Mouse (Mus musculus): Measurements from ENCODE around the gene Nup107. TPM values are rescaled to one million over a fixed set of nuclear protein-coding genes. Genes with fewer than 3 reads are reported as not detected.

Nup107 gene
- polyA plus RNA-seq (2014; fragmentation: Nextera tagmentation; extraction: Ambion mirVana) = 101 and 104 TPM in 2 replicates

DNA sequence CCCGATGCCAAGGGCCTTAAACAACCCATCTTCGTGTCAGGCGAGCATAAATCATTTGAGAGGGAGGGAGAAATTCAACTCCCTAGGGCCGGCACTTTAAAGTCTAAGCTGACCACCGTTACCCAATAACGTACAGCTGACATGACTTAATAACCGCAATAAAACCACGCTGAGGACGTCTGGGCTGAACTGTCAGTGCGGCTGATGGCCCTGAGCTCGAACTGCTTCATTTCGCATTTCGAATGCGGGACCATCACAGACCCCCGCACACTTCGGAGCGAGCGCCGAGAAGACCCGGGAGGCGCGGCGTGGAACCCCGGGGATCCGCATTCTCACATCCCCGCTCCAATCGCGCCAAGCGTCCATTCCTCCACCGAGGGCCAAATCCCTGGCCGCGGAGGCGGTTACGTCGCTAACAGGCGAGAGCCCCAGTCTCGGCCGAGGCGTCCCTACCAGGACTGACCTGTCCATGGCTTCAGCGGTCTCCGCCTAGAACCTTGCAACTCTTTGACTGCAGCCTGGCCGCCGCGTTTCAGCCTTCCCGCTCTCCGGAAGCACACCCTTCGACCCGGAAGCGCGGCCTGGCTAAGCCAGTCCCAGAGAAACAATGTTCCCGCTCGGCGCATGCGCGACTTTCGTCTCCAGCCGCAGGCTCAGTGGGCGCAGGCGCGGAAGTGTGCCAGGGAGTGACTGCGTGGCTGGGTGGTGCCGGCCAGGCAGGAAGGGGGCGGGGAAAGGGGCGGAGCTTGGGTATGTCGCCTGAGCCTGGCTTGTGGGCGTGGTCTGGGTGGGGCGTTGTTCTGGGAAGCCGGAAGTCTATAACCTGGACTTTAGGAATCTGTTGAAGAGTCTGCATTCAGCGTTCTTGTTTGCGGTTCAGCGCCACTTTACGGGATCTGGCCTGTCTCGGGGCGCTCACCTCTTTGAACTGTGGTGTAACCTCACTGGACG, at the start of gene Nup107:
Gene Nup107, minus strand, starts transcription at position 565 of the 951 bp plus-strand sequence.
- ATAC-seq (replicated peaks; ENCODE audit: low FRiP score) (peak; percentile 99), DNase-seq (ENCODE audit: low spot score) (peak; percentile 100)
- Histone ChIP-seq H3K4me1 (replicated peaks; ENCODE audit: control insufficient read depth, insufficient read depth, low read length) (peaks cover 6% of the 10 kb centered on the region; the same call in 1 of the 2 replicates), H3K9me3 (ENCODE audit: control insufficient read depth, low read length) (no peaks in the 10 kb centered on the region; the same call in 1 of the 2 replicates), H3K27me3 (ENCODE audit: control insufficient read depth, insufficient read depth, low read length) (no peaks in the 10 kb centered on the region), H3K4me2 (ENCODE audit: low read depth, low read length, severe bottlenecking) (peak within 1 kb of the TSS; percentile 69), H3K36me3 (ENCODE audit: control insufficient read depth, insufficient read depth, low read length) (no peaks in the 10 kb centered on the region; the same call in 1 of the 2 replicates), H3K27ac (ENCODE audit: low read depth, low read length) (peak within 1 kb of the TSS; percentile 46; the same call in 1 of the 2 replicates), H3K9ac (ENCODE audit: low read length) (peak within 1 kb of the TSS; percentile 88), H3K4me3 (ENCODE audit: low read depth, low read length) (peak within 1 kb of the TSS; percentile 88)
- WGBS = under 1% methylated on average over 75 of the region's 75 CpGs

DNA sequence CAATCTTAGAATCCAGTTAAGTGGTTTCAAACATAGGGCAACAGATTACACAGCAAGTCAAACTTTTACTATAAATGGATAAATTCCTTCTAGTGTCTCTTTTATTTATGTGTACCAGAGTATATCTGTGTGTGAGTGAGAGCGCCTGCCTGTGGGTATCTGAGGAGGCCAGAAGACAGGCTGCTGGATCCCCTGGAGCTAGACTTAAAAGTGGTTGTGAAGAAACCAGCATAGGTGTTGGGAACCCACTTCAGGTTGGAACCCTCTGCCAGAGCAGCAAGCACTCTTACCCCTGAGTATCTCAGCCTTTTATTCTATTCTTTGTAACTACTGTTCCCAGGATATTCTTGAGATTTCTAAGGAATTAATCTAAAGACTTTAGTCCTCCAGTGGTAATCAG, 49.3 kb upstream of the Nup107 start:
- ATAC-seq (replicated peaks; ENCODE audit: low FRiP score) (no peak), DNase-seq (ENCODE audit: low spot score) (no peak)
- no peaks in the 10 kb centered on the region for H3K27me3 ChIP-seq (ENCODE audit: control insufficient read depth, insufficient read depth, low read length)
- WGBS = 93% methylated on average over 1 of the region's 1 CpGs
- H3K4me3 ChIP-seq (ENCODE audit: low read depth, low read length) = no peak overlapping the region
- H3K9me3 ChIP-seq (ENCODE audit: control insufficient read depth, low read length) = no peaks in the 10 kb centered on the region
- H3K4me1 ChIP-seq (replicated peaks; ENCODE audit: control insufficient read depth, insufficient read depth, low read length) = no peaks in the 10 kb centered on the region; the same call in 1 of the 2 replicates
- no peak overlapping the region for H3K4me2 ChIP-seq (ENCODE audit: low read depth, low read length, severe bottlenecking)
- H3K36me3 ChIP-seq (ENCODE audit: control insufficient read depth, insufficient read depth, low read length) = no peaks in the 10 kb centered on the region
- H3K9ac ChIP-seq (ENCODE audit: low read length) = no peak overlapping the region
- no peak overlapping the region for H3K27ac ChIP-seq (ENCODE audit: low read depth, low read length)

DNA sequence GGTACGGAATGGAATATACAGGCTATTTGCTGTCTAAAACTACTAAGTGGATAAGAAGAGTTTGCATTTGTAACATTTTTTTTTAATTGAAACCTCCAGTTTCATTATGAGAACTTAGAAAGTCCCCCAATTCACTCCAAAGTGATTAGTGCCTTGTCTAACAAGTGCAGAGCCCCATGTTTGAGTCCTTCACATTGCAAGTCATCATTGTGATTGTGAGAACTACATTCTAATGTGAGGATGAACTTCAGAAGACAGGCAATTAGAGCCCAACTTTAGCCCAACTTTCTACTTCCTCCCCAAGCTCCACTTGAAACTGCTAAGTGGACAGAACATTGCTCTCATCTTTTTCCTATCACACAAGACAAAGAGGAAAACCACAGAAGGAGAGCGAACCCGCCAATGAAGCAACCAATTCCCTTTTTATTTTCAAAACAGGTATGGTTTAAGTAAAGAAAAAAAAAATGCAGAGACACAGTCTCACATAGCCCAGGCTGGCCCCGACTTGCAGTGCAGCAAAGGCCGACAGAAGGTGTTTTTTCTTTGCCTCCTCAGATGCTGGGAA, 48.0 kb upstream of the Nup107 start:
- WGBS = 89% methylated on average over 5 of the region's 5 CpGs
- H3K4me3 ChIP-seq (ENCODE audit: low read depth, low read length) = no peak overlapping the region
- ATAC-seq (replicated peaks; ENCODE audit: low FRiP score) = no peak
- H3K27me3 ChIP-seq (ENCODE audit: control insufficient read depth, insufficient read depth, low read length) = no peaks in the 10 kb centered on the region
- no peak for DNase-seq (ENCODE audit: low spot score)
- no peak overlapping the region for H3K9ac ChIP-seq (ENCODE audit: low read length)
- H3K4me1 ChIP-seq (replicated peaks; ENCODE audit: control insufficient read depth, insufficient read depth, low read length) = no peaks in the 10 kb centered on the region
- H3K36me3 ChIP-seq (ENCODE audit: control insufficient read depth, insufficient read depth, low read length) = no peaks in the 10 kb centered on the region
- no peak overlapping the region for H3K4me2 ChIP-seq (ENCODE audit: low read depth, low read length, severe bottlenecking)
- H3K9me3 ChIP-seq (ENCODE audit: control insufficient read depth, low read length) = no peaks in the 10 kb centered on the region
- no peak overlapping the region for H3K27ac ChIP-seq (ENCODE audit: low read depth, low read length)

DNA sequence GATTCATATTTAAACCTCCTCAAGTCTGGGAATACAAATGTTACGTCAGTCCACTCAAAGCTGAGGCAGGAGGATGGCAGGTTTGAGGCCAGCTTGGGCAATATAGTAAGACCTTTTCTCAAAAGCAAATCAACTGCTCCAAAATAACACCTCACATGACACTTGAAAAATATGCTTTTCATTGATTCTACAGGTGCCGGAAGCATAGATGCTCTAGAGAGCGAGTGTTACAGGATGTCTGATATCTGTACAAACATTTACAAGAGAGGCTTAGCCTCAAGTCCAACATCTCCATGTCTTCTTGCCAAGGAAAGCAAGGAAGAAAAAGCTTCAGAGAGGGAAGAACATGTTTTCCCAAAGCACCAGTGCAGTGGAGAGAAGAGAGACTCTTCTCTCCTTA, 47.2 kb upstream of the Nup107 start:
- Histone ChIP-seq H3K36me3 (ENCODE audit: control insufficient read depth, insufficient read depth, low read length) (no peaks in the 10 kb centered on the region), H3K4me2 (ENCODE audit: low read depth, low read length, severe bottlenecking) (no peak overlapping the region), H3K4me1 (replicated peaks; ENCODE audit: control insufficient read depth, insufficient read depth, low read length) (no peaks in the 10 kb centered on the region), H3K27ac (ENCODE audit: low read depth, low read length) (no peak overlapping the region), H3K9me3 (ENCODE audit: control insufficient read depth, low read length) (no peaks in the 10 kb centered on the region), H3K9ac (ENCODE audit: low read length) (no peak overlapping the region), H3K27me3 (ENCODE audit: control insufficient read depth, insufficient read depth, low read length) (no peaks in the 10 kb centered on the region), H3K4me3 (ENCODE audit: low read depth, low read length) (no peak overlapping the region)
- no peak for ATAC-seq (replicated peaks; ENCODE audit: low FRiP score)
- DNase-seq (ENCODE audit: low spot score) = no peak
- 97% methylated on average over 3 of the region's 3 CpGs for WGBS

DNA sequence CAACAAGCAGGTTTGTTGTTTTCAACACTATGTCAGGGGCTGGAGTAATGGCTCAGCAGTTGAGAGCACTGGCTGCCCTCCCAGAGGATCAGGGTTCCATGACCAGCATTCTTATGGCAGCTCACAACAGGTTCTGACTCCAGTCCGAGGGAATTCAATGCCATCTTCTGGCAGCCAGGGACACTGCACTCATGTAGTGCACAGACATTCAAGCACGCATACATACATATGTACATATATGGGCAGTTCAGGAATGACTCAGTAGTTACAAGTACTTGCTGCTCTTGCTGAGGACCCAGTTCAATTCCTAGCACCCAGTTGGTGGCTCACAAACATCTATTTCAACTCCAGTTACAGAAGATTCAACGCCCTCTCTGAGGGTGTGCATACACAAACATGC, 46.4 kb upstream of the Nup107 start:
- Histone ChIP-seq H3K4me3 (ENCODE audit: low read depth, low read length) (no peak overlapping the region), H3K27ac (ENCODE audit: low read depth, low read length) (no peak overlapping the region), H3K27me3 (ENCODE audit: control insufficient read depth, insufficient read depth, low read length) (no peaks in the 10 kb centered on the region), H3K9ac (ENCODE audit: low read length) (no peak overlapping the region), H3K9me3 (ENCODE audit: control insufficient read depth, low read length) (no peaks in the 10 kb centered on the region), H3K36me3 (ENCODE audit: control insufficient read depth, insufficient read depth, low read length) (no peaks in the 10 kb centered on the region), H3K4me1 (replicated peaks; ENCODE audit: control insufficient read depth, insufficient read depth, low read length) (no peaks in the 10 kb centered on the region), H3K4me2 (ENCODE audit: low read depth, low read length, severe bottlenecking) (no peak overlapping the region)
- no peak for ATAC-seq (replicated peaks; ENCODE audit: low FRiP score)
- 87% methylated on average over 3 of the region's 3 CpGs for WGBS
- no peak for DNase-seq (ENCODE audit: low spot score)

DNA sequence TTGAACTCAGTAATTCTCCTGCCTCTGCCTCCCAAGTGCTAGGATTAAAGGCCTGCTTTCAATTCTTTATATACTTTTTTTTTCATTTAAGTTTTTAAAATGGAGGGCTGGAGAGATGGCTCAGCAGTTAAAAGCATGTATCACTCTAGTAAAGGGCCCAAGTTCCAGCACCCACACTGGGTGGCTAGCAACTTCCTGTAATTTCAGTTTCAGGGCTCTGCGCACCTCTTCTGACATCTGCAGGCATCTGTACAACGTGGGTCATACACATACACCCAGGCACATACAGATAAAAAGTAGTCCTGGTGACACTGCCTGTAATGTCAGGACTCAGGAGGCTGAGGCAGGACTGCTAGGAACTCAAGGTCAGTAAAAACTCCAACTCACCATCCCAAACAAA, 43.8 kb upstream of the Nup107 start:
- 89% methylated on average over 2 of the region's 2 CpGs for WGBS
- H3K27ac ChIP-seq (ENCODE audit: low read depth, low read length) = no peak overlapping the region
- H3K4me3 ChIP-seq (ENCODE audit: low read depth, low read length) = no peak overlapping the region
- ATAC-seq (replicated peaks; ENCODE audit: low FRiP score) (no peak), DNase-seq (ENCODE audit: low spot score) (no peak)
- no peaks in the 10 kb centered on the region for H3K36me3 ChIP-seq (ENCODE audit: control insufficient read depth, insufficient read depth, low read length)
- H3K4me2 ChIP-seq (ENCODE audit: low read depth, low read length, severe bottlenecking) = no peak overlapping the region
- H3K27me3 ChIP-seq (ENCODE audit: control insufficient read depth, insufficient read depth, low read length) = no peaks in the 10 kb centered on the region
- no peak overlapping the region for H3K9ac ChIP-seq (ENCODE audit: low read length)
- no peaks in the 10 kb centered on the region for H3K4me1 ChIP-seq (replicated peaks; ENCODE audit: control insufficient read depth, insufficient read depth, low read length)
- H3K9me3 ChIP-seq (ENCODE audit: control insufficient read depth, low read length) = no peaks in the 10 kb centered on the region

DNA sequence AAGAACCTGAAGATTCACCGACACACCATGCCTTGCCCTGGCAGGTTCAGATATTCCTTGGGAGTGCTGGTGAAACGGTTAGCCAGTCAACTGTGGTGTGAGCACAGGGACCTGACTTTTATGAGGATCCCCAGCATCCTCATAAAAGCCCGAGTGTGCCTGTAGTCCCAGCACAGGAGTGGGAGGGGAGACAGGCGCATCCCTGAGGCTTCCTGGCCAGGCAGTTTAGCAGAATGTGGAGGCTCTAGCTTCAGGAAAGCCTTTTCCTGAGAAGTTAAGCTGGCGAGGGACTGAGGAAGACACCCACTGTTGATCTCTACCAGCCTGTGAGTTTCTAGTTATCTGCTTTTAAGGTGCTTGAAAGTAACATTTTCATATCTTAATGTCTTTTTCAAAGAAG, 42.9 kb upstream of the Nup107 start:
- no peak overlapping the region for H3K4me3 ChIP-seq (ENCODE audit: low read depth, low read length)
- no peak overlapping the region for H3K27ac ChIP-seq (ENCODE audit: low read depth, low read length)
- H3K9ac ChIP-seq (ENCODE audit: low read length) = no peak overlapping the region
- ATAC-seq (replicated peaks; ENCODE audit: low FRiP score) (no peak), DNase-seq (ENCODE audit: low spot score) (no peak)
- WGBS = 81% methylated on average over 5 of the region's 5 CpGs
- no peaks in the 10 kb centered on the region for H3K27me3 ChIP-seq (ENCODE audit: control insufficient read depth, insufficient read depth, low read length)
- H3K9me3 ChIP-seq (ENCODE audit: control insufficient read depth, low read length) = no peaks in the 10 kb centered on the region
- no peak overlapping the region for H3K4me2 ChIP-seq (ENCODE audit: low read depth, low read length, severe bottlenecking)
- H3K36me3 ChIP-seq (ENCODE audit: control insufficient read depth, insufficient read depth, low read length) = no peaks in the 10 kb centered on the region
- no peaks in the 10 kb centered on the region for H3K4me1 ChIP-seq (replicated peaks; ENCODE audit: control insufficient read depth, insufficient read depth, low read length)

DNA sequence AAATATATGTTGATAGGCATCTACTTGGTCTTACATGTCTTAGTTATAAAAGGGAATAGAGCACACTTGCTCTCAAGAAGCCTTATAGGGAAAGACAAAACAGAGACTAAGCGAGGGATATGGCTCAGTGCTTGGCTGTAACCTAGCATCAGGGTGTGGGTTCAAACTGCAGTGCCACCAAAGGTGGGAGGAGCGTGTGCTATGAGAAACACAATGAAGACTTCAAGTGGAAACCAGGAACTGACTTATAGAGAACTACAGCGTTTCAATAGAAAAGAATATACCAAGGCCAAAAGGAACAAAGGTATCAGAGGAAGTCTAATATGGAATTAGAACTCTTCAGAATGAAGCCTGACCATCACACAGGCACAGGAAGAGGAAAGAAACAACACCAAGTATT, 38.3 kb upstream of the Nup107 start:
- H3K27me3 ChIP-seq (ENCODE audit: control insufficient read depth, insufficient read depth, low read length) = no peaks in the 10 kb centered on the region
- no peak for ATAC-seq (replicated peaks; ENCODE audit: low FRiP score)
- H3K27ac ChIP-seq (ENCODE audit: low read depth, low read length) = no peak overlapping the region
- WGBS = 86% methylated on average over 3 of the region's 3 CpGs
- no peak for DNase-seq (ENCODE audit: low spot score)
- H3K4me3 ChIP-seq (ENCODE audit: low read depth, low read length) = no peak overlapping the region
- no peaks in the 10 kb centered on the region for H3K36me3 ChIP-seq (ENCODE audit: control insufficient read depth, insufficient read depth, low read length)
- no peaks in the 10 kb centered on the region for H3K4me1 ChIP-seq (replicated peaks; ENCODE audit: control insufficient read depth, insufficient read depth, low read length)
- no peak overlapping the region for H3K4me2 ChIP-seq (ENCODE audit: low read depth, low read length, severe bottlenecking)
- H3K9me3 ChIP-seq (ENCODE audit: control insufficient read depth, low read length) = no peaks in the 10 kb centered on the region
- no peak overlapping the region for H3K9ac ChIP-seq (ENCODE audit: low read length)

Measured in forebrain, embryonic 11.5 days (tissue).